ENCODE assay signal across 9 mouse cellular contexts in genomic region chr11:116674616-116675379, GRCm38 (mm10). TPM values are rescaled to one million over a fixed set of nuclear protein-coding genes. Genes with fewer than 3 reads are reported as not detected.
DNase-seq lines count a peak whose midpoint lies in the region; ATAC-seq and TF ChIP-seq lines count a peak whose summit lies in the region.
"Had no signal": no experiment of that assay in that cellular context is flagged by ENCODE, and none has a peak within 500 bp of the region (broad histone marks: within the 10 kb centered on the region; RNA-seq: fewer than 3 reads in every experiment).

No protein-coding gene starts in this region.

- TF ChIP-seq POLR2A in ES-Bruce4 (IDR thresholded peaks at IDR 0.05; ENCODE audit: insufficient read depth, low read length), result no peak
- TF ChIP-seq POLR2A in brain, embryonic 14.5 days (IDR thresholded peaks at IDR 0.05; ENCODE audit: borderline replicate concordance, extremely low read depth, insufficient read depth, insufficient read length, poor library complexity, severe bottlenecking), result no peak

- TF ChIP-seq EP300 in ES-Bruce4 (IDR thresholded peaks at IDR 0.05; ENCODE audit: insufficient read depth, low read depth, low read length), result no peak

- H3K27me3 ChIP-seq in heart, embryonic 13.5 days (replicated peaks), result peaks cover 8% of the 10 kb centered on the region
- H3K27me3 ChIP-seq in ES-Bruce4 (ENCODE audit: control insufficient read depth, insufficient read depth, low read length, poor library complexity, severe bottlenecking), result no peaks in the 10 kb centered on the region
- H3K27me3 ChIP-seq: lung, embryonic 15.5 days had no signal

- no peak overlapping the region for H3K4me2 ChIP-seq in heart, embryonic 13.5 days

- peaks cover 69% of the 10 kb centered on the region for H3K36me3 ChIP-seq in heart, embryonic 13.5 days
- peaks cover 56% of the 10 kb centered on the region for H3K36me3 ChIP-seq in ES-Bruce4 (ENCODE audit: control insufficient read depth, insufficient read depth, low read length, poor library complexity, severe bottlenecking)

- WGBS in heart, embryonic 13.5 days, result 66% methylated on average over 7 of the region's 7 CpGs

- no peaks in the 10 kb centered on the region for H3K9me3 ChIP-seq in heart, embryonic 13.5 days
- H3K9me3 ChIP-seq in ES-Bruce4 (replicated peaks; ENCODE audit: control insufficient read depth, insufficient read depth, low read length, poor library complexity, severe bottlenecking), result no peaks in the 10 kb centered on the region
- H3K9me3 ChIP-seq: lung, embryonic 15.5 days had no signal

- H3K4me3 ChIP-seq in heart, embryonic 13.5 days, result no peak overlapping the region
- no peak overlapping the region for H3K4me3 ChIP-seq in ES-Bruce4 (ENCODE audit: low read depth, low read length)
- H3K4me3 ChIP-seq: lung, embryonic 15.5 days had no signal

- H3K9ac ChIP-seq in heart, embryonic 13.5 days, result peak overlapping the region; percentile 42; the same call in 1 of the 2 replicates
- no peak overlapping the region for H3K9ac ChIP-seq in ES-Bruce4 (ENCODE audit: low read depth, poor library complexity, severe bottlenecking)
- H3K9ac ChIP-seq: lung, embryonic 15.5 days had no signal

- no peak for TF ChIP-seq CTCF in ES-Bruce4 (IDR thresholded peaks at IDR 0.05; ENCODE audit: low read depth, low read length)
- TF ChIP-seq CTCF in brain, embryonic 14.5 days (IDR thresholded peaks at IDR 0.05; ENCODE audit: borderline replicate concordance, extremely low read depth, insufficient read depth, insufficient read length), result no peak

- no peak for ATAC-seq in heart, embryonic 13.5 days (ENCODE audit: extremely low read depth, insufficient number of reproducible peaks, low FRiP score, low TSS enrichment)

- DNase-seq in heart, adult 9 months (ENCODE audit: low spot score in 2 of 2), result no peak
- DNase-seq in brain, embryonic 14.5 days (ENCODE audit: low read depth), result peak; percentile 19
- peak; percentile 95 to 96 for DNase-seq in kidney, postnatal 36 days
- no peak for DNase-seq in B cell, adult 2 months
- no peak for DNase-seq in retina, postnatal 1 day
- DNase-seq: left cerebral cortex, postnatal 4 days had no signal

- peaks cover 49% of the 10 kb centered on the region for H3K4me1 ChIP-seq in heart, embryonic 13.5 days
- peaks cover 5% of the 10 kb centered on the region for H3K4me1 ChIP-seq in ES-Bruce4 (ENCODE audit: control insufficient read depth, insufficient read depth, low read length)

- peak overlapping the region; percentile 71 for H3K27ac ChIP-seq in heart, embryonic 13.5 days (replicated peaks)
- H3K27ac ChIP-seq in ES-Bruce4 (ENCODE audit: insufficient read depth, low read length), result 0 out of 2 replicates have a peak overlapping the region, but pooled peaks have one; percentile 43
- H3K27ac ChIP-seq: lung, embryonic 15.5 days had no signal

RNA-seq across cellular contexts. Expression of gene Cygb, which starts 20.7 kb away (rescaled TPM):
- polyA plus RNA-seq in heart, embryonic 13.5 days (2015; fragmentation: Nextera tagmentation; extraction: Ambion mirVana), result 2.6 TPM in 2 replicates
- polyA plus RNA-seq in ES-Bruce4 (2011; ENCODE audit: insufficient read depth, insufficient read length, low read depth, missing spikeins), result not detected in 2 replicates
- 18.3 TPM in 2 replicates for polyA plus RNA-seq in brain, embryonic 14.5 days (2012; rRNA removed)

RNA-seq across cellular contexts. Expression of gene Prcd, which starts 21.5 kb away (rescaled TPM):
- 0.51 and 0.93 TPM in 2 replicates for polyA plus RNA-seq in heart, embryonic 13.5 days (2015; fragmentation: Nextera tagmentation; extraction: Ambion mirVana)
- polyA plus RNA-seq in ES-Bruce4 (2011; ENCODE audit: insufficient read depth, insufficient read length, low read depth, missing spikeins), result not detected in 2 replicates
- polyA plus RNA-seq in brain, embryonic 14.5 days (2012; rRNA removed), result 1.0 and 1.4 TPM in 2 replicates

RNA-seq across cellular contexts. Expression of gene Rhbdf2, which starts 48.0 kb away (rescaled TPM):
- polyA plus RNA-seq in heart, embryonic 13.5 days (2015; fragmentation: Nextera tagmentation; extraction: Ambion mirVana), result 7.2 and 8.0 TPM in 2 replicates
- 36.5 and 39.1 TPM in 2 replicates for polyA plus RNA-seq in ES-Bruce4 (2011; ENCODE audit: insufficient read depth, insufficient read length, low read depth, missing spikeins)
- polyA plus RNA-seq in brain, embryonic 14.5 days (2012; rRNA removed), result 2.3 and 2.5 TPM in 2 replicates

Comparison
In these comparisons a context has a peak if more than half of its experiments do, and no peak if none do; other contexts are left out.
1. DNase-seq: peak in brain, embryonic 14.5 days (single experiment) and kidney, postnatal 36 days (2 of 2); none in heart, adult 9 months (0 of 2), B cell, adult 2 months (0 of 2) and retina, postnatal 1 day (single experiment).